Mouse (Mus musculus) kidney, adult 2 months (tissue): Measurements from ENCODE around the gene Emc3.

Experiments used
- CTCF ChIP-seq: fragments of 200-500 bp; conservative IDR thresholded peaks from 2 replicates; pipeline ENCODE4 v1.5.1; 2011; ENCODE audit warnings: low read depth, mild to moderate bottlenecking, control low read depth, low read length, moderate library complexity, mixed read lengths; ENCODE audit not compliant: insufficient read depth, insufficient read length
- POLR2A ChIP-seq: fragments of 200-500 bp; IDR thresholded peaks from one replicate; pipeline ENCODE4 v1.6.1; 2011; ENCODE audit warnings: low read depth, low read length, control low read depth

GRCm38 (mm10) chr6:113508272-113508946, 23.0 kb downstream of the Emc3 start:
- TF ChIP-seq CTCF (no peak), POLR2A (no peak)
